7 mouse cellular contexts compared by ENCODE assay signal in genomic region chr19:42779531-42780155, GRCm38 (mm10). TPM values are rescaled to one million over a fixed set of nuclear protein-coding genes. Genes with fewer than 3 reads are reported as not detected.
DNase-seq lines count a peak whose midpoint lies in the region; ATAC-seq and TF ChIP-seq lines count a peak whose summit lies in the region.

Gene Hps1, minus strand, starts transcription at chr19:42779978.

- peak; percentile 86 for DNase-seq in adrenal gland, adult 8-10 months
- peak; percentile 93 for DNase-seq in embryo, embryonic 9.5 days (ENCODE audit: extremely low spot score)
- DNase-seq in gonadal fat pad, adult 2 months (ENCODE audit: low read depth) = no peak
- DNase-seq in left cerebral cortex, postnatal 4 days = peak; percentile 88

- TF ChIP-seq CTCF in intestine, postnatal 0 days (IDR thresholded peaks at IDR 0.05; ENCODE audit: low read depth) = peak; percentile 2; the same call in 1 of the 2 replicates
- TF ChIP-seq CTCF in small intestine, adult 2 months (IDR thresholded peaks at IDR 0.05; ENCODE audit: extremely low read depth, insufficient read length, insufficient replicate concordance, low read depth, low read length) = peak; percentile 34; the same call in 1 of the 2 replicates

- no peaks in the 10 kb centered on the region for H3K36me3 ChIP-seq in intestine, postnatal 0 days (ENCODE audit: control insufficient read depth, insufficient read depth)
- H3K36me3 ChIP-seq in midbrain, embryonic 12.5 days = no peaks in the 10 kb centered on the region
- no peaks in the 10 kb centered on the region; the same call in 1 of the 2 replicates for H3K36me3 ChIP-seq in small intestine, adult 2 months (ENCODE audit: control insufficient read depth, insufficient read depth, low read length)

- no peaks in the 10 kb centered on the region for H3K9me3 ChIP-seq in intestine, postnatal 0 days (ENCODE audit: control insufficient read depth)
- H3K9me3 ChIP-seq in midbrain, embryonic 12.5 days = no peaks in the 10 kb centered on the region

- peak; percentile 90 for ATAC-seq in intestine, postnatal 0 days
- peak; percentile 99 for ATAC-seq in midbrain, embryonic 12.5 days (ENCODE audit: low FRiP score, low read depth)

- WGBS in intestine, postnatal 0 days = 1% methylated on average over 40 of the region's 43 CpGs
- 1% methylated on average over 43 of the region's 43 CpGs for WGBS in midbrain, embryonic 12.5 days
- under 1% methylated on average over 43 of the region's 43 CpGs for WGBS in small intestine, adult 2 months

- peak within 1 kb of the TSS; percentile 82 for H3K27ac ChIP-seq in intestine, postnatal 0 days (ENCODE audit: low read depth, low read length)
- H3K27ac ChIP-seq in midbrain, embryonic 12.5 days (replicated peaks) = peak within 1 kb of the TSS; percentile 65
- peak within 1 kb of the TSS; percentile 61 for H3K27ac ChIP-seq in small intestine, adult 2 months (ENCODE audit: insufficient read depth, low read depth, low read length)

- peak within 1 kb of the TSS; percentile 86 for H3K4me2 ChIP-seq in intestine, postnatal 0 days (replicated peaks; ENCODE audit: low read depth)
- peak within 1 kb of the TSS; percentile 62 for H3K4me2 ChIP-seq in midbrain, embryonic 12.5 days (replicated peaks)

- no peaks in the 10 kb centered on the region; the same call in 1 of the 2 replicates for H3K4me1 ChIP-seq in intestine, postnatal 0 days (replicated peaks; ENCODE audit: control insufficient read depth, insufficient read depth, low read length)
- H3K4me1 ChIP-seq in midbrain, embryonic 12.5 days = peaks cover 8% of the 10 kb centered on the region
- H3K4me1 ChIP-seq in small intestine, adult 2 months (ENCODE audit: control insufficient read depth, insufficient read depth, insufficient read length, low read length) = peaks cover 4% of the 10 kb centered on the region

- intact Hi-C loops in left cerebral cortex, postnatal 4 days (cut with DNase I) = loop anchor here (10.0 kb wide), 1 partner anchor 465 kb away; no protein-coding TSS in a partner anchor

- H3K27me3 ChIP-seq in intestine, postnatal 0 days (replicated peaks; ENCODE audit: control insufficient read depth, insufficient read depth, low read length) = no peaks in the 10 kb centered on the region
- H3K27me3 ChIP-seq in midbrain, embryonic 12.5 days = no peaks in the 10 kb centered on the region; the same call in 1 of the 2 replicates
- H3K27me3 ChIP-seq in small intestine, adult 2 months (ENCODE audit: control insufficient read depth, insufficient read depth, low read length) = no peaks in the 10 kb centered on the region

- peak within 1 kb of the TSS; percentile 71 for H3K9ac ChIP-seq in intestine, postnatal 0 days (ENCODE audit: low read depth, low read length)
- peak within 1 kb of the TSS; percentile 53 for H3K9ac ChIP-seq in midbrain, embryonic 12.5 days (replicated peaks)

- H3K4me3 ChIP-seq in intestine, postnatal 0 days (ENCODE audit: low read depth, low read length) = peak within 1 kb of the TSS; percentile 53
- peak within 1 kb of the TSS; percentile 51 for H3K4me3 ChIP-seq in midbrain, embryonic 12.5 days
- H3K4me3 ChIP-seq in small intestine, adult 2 months (ENCODE audit: low read depth, low read length) = peak within 1 kb of the TSS; percentile 87

- no peak for TF ChIP-seq POLR2A in small intestine, adult 2 months (IDR thresholded peaks at IDR 0.05; ENCODE audit: low read depth, low read length)

RNA-seq across cellular contexts. Expression of gene Hps1, which starts in this region (rescaled TPM):
- 10 to 100 TPM; 28.8 to 37.8 (median 31.0) TPM for total RNA-seq in adrenal gland, adult 8-10 months (2022)
- polyA plus RNA-seq in gonadal fat pad, adult 2 months (2012; rRNA removed) = 25.9 and 29.7 TPM in 2 replicates
- 14.9 and 15.6 TPM in 2 replicates for polyA plus RNA-seq in intestine, postnatal 0 days (2015; fragmentation: Nextera tagmentation; extraction: Ambion mirVana)
- 10 to 100 TPM; 14.0 to 15.9 TPM for total RNA-seq in left cerebral cortex, postnatal 4 days (2021)
- polyA plus RNA-seq in midbrain, embryonic 12.5 days (2016; fragmentation: Nextera tagmentation; extraction: Ambion mirVana) = 15.5 and 17.2 TPM in 2 replicates
- polyA plus RNA-seq in small intestine, adult 2 months (2012; rRNA removed) = 15.9 and 27.3 TPM in 2 replicates
